Mouse (Mus musculus): Measurements from ENCODE around the gene Pak3. TPM values are rescaled to one million over a fixed set of nuclear protein-coding genes. Genes with fewer than 3 reads are reported as not detected.
"Not testable (repeated sequence)": the region's sequence is repeated elsewhere in the genome, so short reads cannot be mapped to it uniquely, and the experiment has no call there.

Pak3 gene
- 0.01 TPM in 1 of 2 replicates, not detected in the other for polyA plus RNA-seq (2012; ENCODE audit: insufficient read depth, low replicate concordance)

GRCm38 (mm10) chrX:143518168-143518901, at the start of gene Pak3:
Gene Pak3 (plus strand): TSS chrX:143518591.
- H3K4me1 ChIP-seq = peaks cover 3% of the 10 kb centered on the region; the same call in 1 of the 2 replicates
- TF ChIP-seq FLI1 (IDR thresholded peaks at IDR 0.05; ENCODE audit: low read length) = no peak
- TF ChIP-seq GATA1 (IDR thresholded peaks at IDR 0.05; ENCODE audit: borderline replicate concordance, low read length) = no peak
- H3K9me3 ChIP-seq = no peaks in the 10 kb centered on the region
- H3K27me3 ChIP-seq (replicated peaks) = peaks cover 18% of the 10 kb centered on the region
- H3K4me3 ChIP-seq (replicated peaks) = peak within 1 kb of the TSS; percentile 81
- no peaks in the 10 kb centered on the region for H3K36me3 ChIP-seq (replicated peaks; ENCODE audit: low read length)

- no peak overlapping the region for H3K4me3 ChIP-seq (replicated peaks)
- no peaks in the 10 kb centered on the region for H3K9me3 ChIP-seq
- H3K4me1 ChIP-seq = no peaks in the 10 kb centered on the region
- no peaks in the 10 kb centered on the region for H3K27me3 ChIP-seq (replicated peaks)
- H3K36me3 ChIP-seq (replicated peaks; ENCODE audit: low read length) = no peaks in the 10 kb centered on the region
- no peak for TF ChIP-seq FLI1 (IDR thresholded peaks at IDR 0.05; ENCODE audit: low read length)
- no peak for TF ChIP-seq GATA1 (IDR thresholded peaks at IDR 0.05; ENCODE audit: borderline replicate concordance, low read length)
Measured at GRCm38 (mm10) chrX:143482866-143483265, 35.5 kb upstream of the Pak3 start.

GRCm38 (mm10) chrX:143501053-143501695, 17.2 kb upstream of the Pak3 start:
- Histone ChIP-seq H3K27me3 (replicated peaks) (peaks cover 4% of the 10 kb centered on the region), H3K4me3 (replicated peaks) (no peak overlapping the region), H3K4me1 (no peaks in the 10 kb centered on the region), H3K36me3 (replicated peaks; ENCODE audit: low read length) (no peaks in the 10 kb centered on the region), H3K9me3 (no peaks in the 10 kb centered on the region)
- TF ChIP-seq FLI1 (IDR thresholded peaks at IDR 0.05; ENCODE audit: low read length) (no peak), GATA1 (IDR thresholded peaks at IDR 0.05; ENCODE audit: borderline replicate concordance, low read length) (no peak)

- Histone ChIP-seq H3K27me3 (replicated peaks) (peaks cover 2% of the 10 kb centered on the region), H3K4me1 (no peaks in the 10 kb centered on the region), H3K9me3 (no peaks in the 10 kb centered on the region), H3K36me3 (replicated peaks; ENCODE audit: low read length) (no peaks in the 10 kb centered on the region), H3K4me3 (replicated peaks) (no peak overlapping the region)
- no peak for TF ChIP-seq FLI1 (IDR thresholded peaks at IDR 0.05; ENCODE audit: low read length)
- TF ChIP-seq GATA1 (IDR thresholded peaks at IDR 0.05; ENCODE audit: borderline replicate concordance, low read length) = no peak
Measured at GRCm38 (mm10) chrX:143501776-143502365, 16.5 kb upstream of the Pak3 start.

GRCm38 (mm10) chrX:143518917-143519316, 526 bp downstream of the Pak3 start:
- Histone ChIP-seq H3K4me3 (replicated peaks) (no peak overlapping the region), H3K27me3 (replicated peaks) (peaks cover 18% of the 10 kb centered on the region), H3K4me1 (peaks cover 3% of the 10 kb centered on the region; the same call in 1 of the 2 replicates), H3K9me3 (no peaks in the 10 kb centered on the region), H3K36me3 (replicated peaks; ENCODE audit: low read length) (no peaks in the 10 kb centered on the region)
- no peak for TF ChIP-seq GATA1 (IDR thresholded peaks at IDR 0.05; ENCODE audit: borderline replicate concordance, low read length)
- no peak for TF ChIP-seq FLI1 (IDR thresholded peaks at IDR 0.05; ENCODE audit: low read length)

GRCm38 (mm10) chrX:143519454-143519853, 1.1 kb downstream of the Pak3 start:
- not testable (repeated sequence) for H3K9me3 ChIP-seq; H3K4me3 ChIP-seq (replicated peaks); H3K36me3 ChIP-seq (replicated peaks; ENCODE audit: low read length); H3K4me1 ChIP-seq
- H3K27me3 ChIP-seq (replicated peaks) = peaks cover 18% of the 10 kb centered on the region

- TF ChIP-seq GATA1 (IDR thresholded peaks at IDR 0.05; ENCODE audit: borderline replicate concordance, low read length) (no peak), FLI1 (IDR thresholded peaks at IDR 0.05; ENCODE audit: low read length) (no peak)
- Histone ChIP-seq H3K4me1 (peaks cover 3% of the 10 kb centered on the region; the same call in 1 of the 2 replicates), H3K27me3 (replicated peaks) (peaks cover 18% of the 10 kb centered on the region), H3K9me3 (no peaks in the 10 kb centered on the region), H3K36me3 (replicated peaks; ENCODE audit: low read length) (no peaks in the 10 kb centered on the region), H3K4me3 (replicated peaks) (no peak overlapping the region)
Measured at GRCm38 (mm10) chrX:143520195-143520594, 1.8 kb downstream of the Pak3 start.

- H3K4me1 ChIP-seq = no peaks in the 10 kb centered on the region
- no peak overlapping the region for H3K4me3 ChIP-seq (replicated peaks)
- peaks cover 20% of the 10 kb centered on the region for H3K27me3 ChIP-seq (replicated peaks)
- no peaks in the 10 kb centered on the region for H3K9me3 ChIP-seq
- H3K36me3 ChIP-seq (replicated peaks; ENCODE audit: low read length) = no peaks in the 10 kb centered on the region
- TF ChIP-seq FLI1 (IDR thresholded peaks at IDR 0.05; ENCODE audit: low read length) = no peak
- TF ChIP-seq GATA1 (IDR thresholded peaks at IDR 0.05; ENCODE audit: borderline replicate concordance, low read length) = no peak
Measured at GRCm38 (mm10) chrX:143532331-143532730, 13.9 kb downstream of the Pak3 start.

- Histone ChIP-seq H3K36me3 (replicated peaks; ENCODE audit: low read length) (no peaks in the 10 kb centered on the region), H3K4me1 (no peaks in the 10 kb centered on the region), H3K4me3 (replicated peaks) (no peak overlapping the region), H3K9me3 (no peaks in the 10 kb centered on the region), H3K27me3 (replicated peaks) (peaks cover 16% of the 10 kb centered on the region)
- no peak for TF ChIP-seq GATA1 (IDR thresholded peaks at IDR 0.05; ENCODE audit: borderline replicate concordance, low read length)
- no peak for TF ChIP-seq FLI1 (IDR thresholded peaks at IDR 0.05; ENCODE audit: low read length)
Measured at GRCm38 (mm10) chrX:143533574-143533973, 15.2 kb downstream of the Pak3 start.

- TF ChIP-seq FLI1 (IDR thresholded peaks at IDR 0.05; ENCODE audit: low read length) (no peak), GATA1 (IDR thresholded peaks at IDR 0.05; ENCODE audit: borderline replicate concordance, low read length) (no peak)
- peaks cover 7% of the 10 kb centered on the region for H3K27me3 ChIP-seq (replicated peaks)
- no peaks in the 10 kb centered on the region for H3K4me1 ChIP-seq
- H3K9me3 ChIP-seq = no peaks in the 10 kb centered on the region
- no peaks in the 10 kb centered on the region for H3K36me3 ChIP-seq (replicated peaks; ENCODE audit: low read length)
- no peak overlapping the region for H3K4me3 ChIP-seq (replicated peaks)
Measured at GRCm38 (mm10) chrX:143542756-143543155, 24.4 kb downstream of the Pak3 start.
